Mouse (Mus musculus): Measurements from ENCODE around the gene Mgat4b.
A peak's percentile ranks its signal among the peaks of the same experiment; 100 is the strongest.

The Mgat4b gene

DNA sequence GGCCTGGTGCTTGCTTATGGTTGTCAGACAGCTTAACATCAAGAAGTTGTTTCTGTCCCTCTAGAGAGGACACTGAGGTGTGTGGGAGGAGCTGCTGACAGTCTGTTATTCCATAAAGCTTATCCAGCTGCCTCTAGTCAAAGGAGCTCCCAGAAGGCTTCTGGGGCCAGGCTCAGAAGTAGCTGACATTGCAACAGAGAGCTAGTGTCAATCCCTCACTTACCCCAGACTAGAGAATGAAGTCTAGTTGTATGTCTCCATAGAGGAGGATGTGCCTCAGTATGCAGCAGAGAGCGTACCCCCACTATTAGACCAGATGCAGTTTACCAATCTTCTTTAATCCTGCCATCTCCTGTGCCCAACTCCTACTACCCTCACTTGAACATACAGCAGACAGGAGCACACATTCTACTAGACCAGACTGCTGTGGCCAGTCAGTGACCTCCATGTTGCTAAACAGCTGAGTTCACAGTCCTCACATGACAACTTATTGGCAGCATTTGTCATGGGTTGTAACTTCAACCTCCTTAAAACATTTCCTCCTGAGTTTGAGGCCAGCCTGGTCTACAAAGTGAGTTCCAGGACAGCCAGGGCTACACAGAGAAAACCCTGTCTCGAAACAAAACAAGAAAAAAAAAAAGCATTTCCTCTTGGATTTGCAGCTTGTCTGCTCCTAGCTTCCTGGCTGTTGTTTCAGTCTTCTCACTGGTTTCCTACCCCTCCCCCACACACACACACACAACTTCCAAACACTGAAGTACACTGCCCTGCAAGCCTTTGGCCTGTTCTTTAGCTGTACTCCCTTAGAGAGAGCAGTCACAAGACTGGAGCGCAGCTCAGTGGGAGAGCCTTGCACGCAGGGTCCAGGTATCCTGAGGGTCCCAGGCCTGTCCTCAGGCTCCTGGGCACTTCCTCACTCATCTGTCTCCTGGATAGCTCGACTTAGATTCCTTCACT is 31.9 kb upstream of the Mgat4b start:
- Histone ChIP-seq H3K27me3 (ENCODE audit: insufficient read depth, low read length) (no peaks in the 10 kb centered on the region), H3K9me3 (ENCODE audit: low read length) (no peaks in the 10 kb centered on the region), H3K4me1 (replicated peaks; ENCODE audit: low read depth, low read length) (peaks cover 45% of the 10 kb centered on the region), H3K4me3 (replicated peaks; ENCODE audit: low read length) (no peak overlapping the region), H3K36me3 (ENCODE audit: insufficient read depth, low read length) (peaks cover 58% of the 10 kb centered on the region)
- TF ChIP-seq NANOG (IDR thresholded peaks at IDR 0.05; ENCODE audit: borderline replicate concordance, low read length), result no peak
- TF ChIP-seq POU5F1 (IDR thresholded peaks at IDR 0.05; ENCODE audit: borderline replicate concordance, low read length), result no peak
- no peak for TF ChIP-seq CTCF (conservative IDR thresholded peaks at IDR 0.05; ENCODE audit: low read length)

DNA sequence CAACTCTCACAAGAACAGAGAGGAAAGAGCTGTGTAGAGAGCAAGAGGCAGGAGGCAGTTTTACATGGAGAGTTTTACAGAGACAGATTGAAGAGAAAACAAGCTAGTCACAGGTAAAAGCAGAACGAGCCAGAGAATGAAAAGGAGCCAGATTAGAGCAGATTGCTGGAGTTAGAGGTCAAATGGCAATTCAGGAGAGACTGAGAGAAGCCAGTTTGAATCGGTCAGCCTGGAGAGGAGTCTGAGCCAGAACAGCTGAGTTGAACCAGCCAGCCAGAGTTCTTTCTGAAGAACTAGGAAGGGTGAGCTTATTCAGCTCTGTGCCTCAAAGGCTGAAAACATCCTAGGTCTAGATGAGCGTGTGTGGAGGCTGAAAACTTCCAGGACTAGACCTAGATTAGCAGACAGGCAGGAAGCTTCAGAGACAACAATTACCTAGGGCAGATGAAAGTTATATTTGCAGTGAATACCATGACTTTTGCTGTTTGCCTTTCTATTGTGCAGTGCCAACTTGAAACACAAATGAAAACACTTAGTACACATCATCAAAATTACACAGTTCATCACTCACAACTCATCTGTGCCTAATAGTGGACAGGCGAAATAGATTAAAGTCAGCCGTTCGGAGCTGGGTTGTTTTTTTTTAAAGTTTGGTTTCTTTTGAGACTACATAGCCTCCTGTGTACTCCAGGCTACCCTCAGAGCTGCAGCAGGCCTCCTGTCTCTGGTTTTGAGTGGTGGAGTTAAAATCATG is 30.0 kb upstream of the Mgat4b start:
- TF ChIP-seq NANOG (IDR thresholded peaks at IDR 0.05; ENCODE audit: borderline replicate concordance, low read length), result no peak
- TF ChIP-seq POU5F1 (IDR thresholded peaks at IDR 0.05; ENCODE audit: borderline replicate concordance, low read length), result no peak
- no peak for TF ChIP-seq CTCF (conservative IDR thresholded peaks at IDR 0.05; ENCODE audit: low read length)
- Histone ChIP-seq H3K4me3 (replicated peaks; ENCODE audit: low read length) (no peak overlapping the region), H3K36me3 (ENCODE audit: insufficient read depth, low read length) (peaks cover 62% of the 10 kb centered on the region), H3K9me3 (ENCODE audit: low read length) (no peaks in the 10 kb centered on the region), H3K27me3 (ENCODE audit: insufficient read depth, low read length) (no peaks in the 10 kb centered on the region), H3K4me1 (replicated peaks; ENCODE audit: low read depth, low read length) (peaks cover 39% of the 10 kb centered on the region)

DNA sequence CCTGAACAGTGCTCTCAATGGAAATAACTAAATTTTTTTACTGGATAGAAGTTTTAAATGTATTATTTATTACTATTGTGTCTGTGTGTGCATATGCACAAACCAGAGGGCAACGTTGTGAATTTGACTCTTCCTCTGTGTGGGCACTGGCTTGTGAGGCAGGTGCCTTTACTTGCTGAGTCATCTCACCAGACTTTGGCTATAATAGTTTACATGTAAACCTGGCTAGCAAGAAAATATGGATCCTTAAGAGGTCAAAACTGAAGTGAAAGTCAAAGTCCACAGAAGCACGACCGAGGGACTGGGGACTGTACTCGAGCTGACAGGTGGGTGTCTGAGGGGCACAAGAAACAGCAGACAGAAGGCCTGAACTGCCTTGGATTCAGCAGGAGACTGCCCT is 28.0 kb upstream of the Mgat4b start:
- Histone ChIP-seq H3K36me3 (ENCODE audit: insufficient read depth, low read length) (peaks cover 57% of the 10 kb centered on the region), H3K27me3 (ENCODE audit: insufficient read depth, low read length) (no peaks in the 10 kb centered on the region), H3K9me3 (ENCODE audit: low read length) (no peaks in the 10 kb centered on the region), H3K4me3 (replicated peaks; ENCODE audit: low read length) (no peak overlapping the region), H3K4me1 (replicated peaks; ENCODE audit: low read depth, low read length) (peaks cover 23% of the 10 kb centered on the region)
- TF ChIP-seq CTCF (conservative IDR thresholded peaks at IDR 0.05; ENCODE audit: low read length) (no peak), POU5F1 (IDR thresholded peaks at IDR 0.05; ENCODE audit: borderline replicate concordance, low read length) (no peak), NANOG (IDR thresholded peaks at IDR 0.05; ENCODE audit: borderline replicate concordance, low read length) (no peak)

- TF ChIP-seq POU5F1 (IDR thresholded peaks at IDR 0.05; ENCODE audit: borderline replicate concordance, low read length), result no peak
- TF ChIP-seq NANOG (IDR thresholded peaks at IDR 0.05; ENCODE audit: borderline replicate concordance, low read length), result no peak
- no peak for TF ChIP-seq CTCF (conservative IDR thresholded peaks at IDR 0.05; ENCODE audit: low read length)
- Histone ChIP-seq H3K4me1 (replicated peaks; ENCODE audit: low read depth, low read length) (peaks cover 27% of the 10 kb centered on the region), H3K4me3 (replicated peaks; ENCODE audit: low read length) (no peak overlapping the region), H3K9me3 (ENCODE audit: low read length) (no peaks in the 10 kb centered on the region), H3K36me3 (ENCODE audit: insufficient read depth, low read length) (peaks cover 38% of the 10 kb centered on the region), H3K27me3 (ENCODE audit: insufficient read depth, low read length) (no peaks in the 10 kb centered on the region)
Measured at GRCm38 (mm10) chr11:50184788-50185187, 25.9 kb upstream of the Mgat4b start.

GRCm38 (mm10) chr11:50188682-50189081 is 22.0 kb upstream of the Mgat4b start:
- no peak for TF ChIP-seq NANOG (IDR thresholded peaks at IDR 0.05; ENCODE audit: borderline replicate concordance, low read length)
- TF ChIP-seq CTCF (conservative IDR thresholded peaks at IDR 0.05; ENCODE audit: low read length), result no peak
- TF ChIP-seq POU5F1 (IDR thresholded peaks at IDR 0.05; ENCODE audit: borderline replicate concordance, low read length), result no peak
- no peaks in the 10 kb centered on the region for H3K9me3 ChIP-seq (ENCODE audit: low read length)
- H3K36me3 ChIP-seq (ENCODE audit: insufficient read depth, low read length), result peaks cover 24% of the 10 kb centered on the region; the same call in 1 of the 2 replicates

GRCm38 (mm10) chr11:50190362-50190761 is 20.3 kb upstream of the Mgat4b start:
- TF ChIP-seq NANOG (IDR thresholded peaks at IDR 0.05; ENCODE audit: borderline replicate concordance, low read length), result no peak
- no peak for TF ChIP-seq POU5F1 (IDR thresholded peaks at IDR 0.05; ENCODE audit: borderline replicate concordance, low read length)
- TF ChIP-seq CTCF (conservative IDR thresholded peaks at IDR 0.05; ENCODE audit: low read length), result no peak
- Histone ChIP-seq H3K4me3 (replicated peaks; ENCODE audit: low read length) (no peak overlapping the region), H3K9me3 (ENCODE audit: low read length) (no peaks in the 10 kb centered on the region), H3K27me3 (ENCODE audit: insufficient read depth, low read length) (no peaks in the 10 kb centered on the region), H3K4me1 (replicated peaks; ENCODE audit: low read depth, low read length) (peaks cover 35% of the 10 kb centered on the region), H3K36me3 (ENCODE audit: insufficient read depth, low read length) (peaks cover 30% of the 10 kb centered on the region; the same call in 1 of the 2 replicates)

More at GRCm38 (mm10) chr11:50188682-50189081, 22.0 kb upstream of the Mgat4b start:
- H3K27me3 ChIP-seq (ENCODE audit: insufficient read depth, low read length), result no peaks in the 10 kb centered on the region
- peaks cover 18% of the 10 kb centered on the region for H3K4me1 ChIP-seq (replicated peaks; ENCODE audit: low read depth, low read length)
- no peak overlapping the region for H3K4me3 ChIP-seq (replicated peaks; ENCODE audit: low read length)

GRCm38 (mm10) chr11:50192278-50192677 is 18.4 kb upstream of the Mgat4b start:
- Histone ChIP-seq H3K4me1 (replicated peaks; ENCODE audit: low read depth, low read length) (peaks cover 35% of the 10 kb centered on the region), H3K4me3 (replicated peaks; ENCODE audit: low read length) (no peak overlapping the region), H3K9me3 (ENCODE audit: low read length) (no peaks in the 10 kb centered on the region), H3K27me3 (ENCODE audit: insufficient read depth, low read length) (no peaks in the 10 kb centered on the region), H3K36me3 (ENCODE audit: insufficient read depth, low read length) (peaks cover 39% of the 10 kb centered on the region)
- TF ChIP-seq NANOG (IDR thresholded peaks at IDR 0.05; ENCODE audit: borderline replicate concordance, low read length), result no peak

DNA sequence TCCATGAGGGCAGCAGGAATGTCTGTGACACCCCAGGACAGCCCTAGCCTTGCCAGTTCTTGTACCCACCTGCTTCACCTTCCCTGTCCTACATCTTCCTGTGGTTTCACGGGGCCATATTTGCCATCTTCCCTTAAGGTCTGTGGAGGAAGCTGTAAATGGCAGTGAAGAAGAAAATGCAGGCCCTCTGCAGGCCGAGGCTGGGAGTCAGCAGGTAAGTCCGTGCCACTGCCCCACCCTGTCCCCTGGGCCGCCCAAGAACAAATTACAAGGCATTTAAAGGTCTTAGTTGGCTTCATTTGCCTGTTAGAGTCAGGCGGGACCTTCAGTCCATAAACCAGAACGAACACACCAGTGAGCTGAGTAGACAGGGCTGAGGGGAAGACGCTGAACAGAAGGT is 16.6 kb upstream of the Mgat4b start:
- H3K36me3 ChIP-seq (ENCODE audit: insufficient read depth, low read length), result peaks cover 50% of the 10 kb centered on the region
- H3K9me3 ChIP-seq (ENCODE audit: low read length), result no peaks in the 10 kb centered on the region
- TF ChIP-seq POU5F1 (IDR thresholded peaks at IDR 0.05; ENCODE audit: borderline replicate concordance, low read length), result no peak
- TF ChIP-seq NANOG (IDR thresholded peaks at IDR 0.05; ENCODE audit: borderline replicate concordance, low read length), result no peak
- TF ChIP-seq CTCF (conservative IDR thresholded peaks at IDR 0.05; ENCODE audit: low read length), result no peak
- H3K27me3 ChIP-seq (ENCODE audit: insufficient read depth, low read length), result no peaks in the 10 kb centered on the region
- H3K4me1 ChIP-seq (replicated peaks; ENCODE audit: low read depth, low read length), result peaks cover 22% of the 10 kb centered on the region
- peak overlapping the region; percentile 54 for H3K4me3 ChIP-seq (replicated peaks; ENCODE audit: low read length)
